Mouse (Mus musculus): ENCODE results near the gene Sox9. TPM values are rescaled to one million over a fixed set of nuclear protein-coding genes. Genes with fewer than 3 reads are reported as not detected.

Sox9 gene
- polyA plus RNA-seq, 1 experiment = 0.96 TPM

GRCm38 (mm10) chr11:112788296-112788695, 6.3 kb downstream of the Sox9 start:
- WGBS = 12% methylated on average over 13 of the region's 13 CpGs
- H3K4me1 ChIP-seq (ENCODE audit: control insufficient read depth, insufficient read depth, low read length) = peaks cover under 1% of the 10 kb centered on the region; the same call in 1 of the 2 replicates
- H3K4me3 ChIP-seq (replicated peaks; ENCODE audit: extremely low read depth, low read depth, low read length) = no peak overlapping the region
- no peak for DNase-seq
- no peak for TF ChIP-seq POLR2A (IDR thresholded peaks at IDR 0.05; ENCODE audit: borderline replicate concordance, extremely low read depth, low read depth, low read length)
- no peak for TF ChIP-seq CTCF (IDR thresholded peaks at IDR 0.05; ENCODE audit: insufficient read depth, low read length)

GRCm38 (mm10) chr11:112796379-112796778, 14.4 kb downstream of the Sox9 start:
- Histone ChIP-seq H3K4me1 (ENCODE audit: control insufficient read depth, insufficient read depth, low read length) (no peaks in the 10 kb centered on the region), H3K4me3 (replicated peaks; ENCODE audit: extremely low read depth, low read depth, low read length) (no peak overlapping the region)
- 72% methylated on average over 5 of the region's 5 CpGs for WGBS
- DNase-seq = no peak
- TF ChIP-seq CTCF (IDR thresholded peaks at IDR 0.05; ENCODE audit: insufficient read depth, low read length) = no peak
- TF ChIP-seq POLR2A (IDR thresholded peaks at IDR 0.05; ENCODE audit: borderline replicate concordance, extremely low read depth, low read depth, low read length) = no peak

GRCm38 (mm10) chr11:112798831-112799382, 16.9 kb downstream of the Sox9 start:
- 61% methylated on average over 13 of the region's 13 CpGs for WGBS
- H3K4me3 ChIP-seq (replicated peaks; ENCODE audit: extremely low read depth, low read depth, low read length) = no peak overlapping the region
- no peaks in the 10 kb centered on the region for H3K4me1 ChIP-seq (ENCODE audit: control insufficient read depth, insufficient read depth, low read length)

GRCm38 (mm10) chr11:112801189-112801818, 19.3 kb downstream of the Sox9 start:
- Histone ChIP-seq H3K4me3 (replicated peaks; ENCODE audit: extremely low read depth, low read depth, low read length) (no peak overlapping the region), H3K4me1 (ENCODE audit: control insufficient read depth, insufficient read depth, low read length) (no peaks in the 10 kb centered on the region)
- no peak for TF ChIP-seq CTCF (IDR thresholded peaks at IDR 0.05; ENCODE audit: insufficient read depth, low read length)
- TF ChIP-seq POLR2A (IDR thresholded peaks at IDR 0.05; ENCODE audit: borderline replicate concordance, extremely low read depth, low read depth, low read length) = no peak
- 44% methylated on average over 4 of the region's 4 CpGs for WGBS
- DNase-seq = no peak

More at GRCm38 (mm10) chr11:112798831-112799382, 16.9 kb downstream of the Sox9 start:
- no peak for TF ChIP-seq CTCF (IDR thresholded peaks at IDR 0.05; ENCODE audit: insufficient read depth, low read length)
- no peak for DNase-seq

GRCm38 (mm10) chr11:112807838-112808506, 25.9 kb downstream of the Sox9 start:
- no peaks in the 10 kb centered on the region for H3K4me1 ChIP-seq (ENCODE audit: control insufficient read depth, insufficient read depth, low read length)
- no peak for TF ChIP-seq CTCF (IDR thresholded peaks at IDR 0.05; ENCODE audit: insufficient read depth, low read length)
- no peak for TF ChIP-seq POLR2A (IDR thresholded peaks at IDR 0.05; ENCODE audit: borderline replicate concordance, extremely low read depth, low read depth, low read length)
- 68% methylated on average over 8 of the region's 8 CpGs for WGBS
- no peak for DNase-seq
- H3K4me3 ChIP-seq (replicated peaks; ENCODE audit: extremely low read depth, low read depth, low read length) = no peak overlapping the region

- no peak overlapping the region for H3K4me3 ChIP-seq (replicated peaks; ENCODE audit: extremely low read depth, low read depth, low read length)
- no peak for DNase-seq
- TF ChIP-seq CTCF (IDR thresholded peaks at IDR 0.05; ENCODE audit: insufficient read depth, low read length) (no peak), POLR2A (IDR thresholded peaks at IDR 0.05; ENCODE audit: borderline replicate concordance, extremely low read depth, low read depth, low read length) (no peak)
- H3K4me1 ChIP-seq (ENCODE audit: control insufficient read depth, insufficient read depth, low read length) = no peaks in the 10 kb centered on the region
- 4% methylated on average over 17 of the region's 17 CpGs for WGBS
Observed at GRCm38 (mm10) chr11:112810447-112811151, 28.6 kb downstream of the Sox9 start.

- H3K4me3 ChIP-seq (replicated peaks; ENCODE audit: extremely low read depth, low read depth, low read length) = no peak overlapping the region
- no peaks in the 10 kb centered on the region for H3K4me1 ChIP-seq (ENCODE audit: control insufficient read depth, insufficient read depth, low read length)
- DNase-seq = no peak
- WGBS = 11% methylated on average over 19 of the region's 19 CpGs
- TF ChIP-seq POLR2A (IDR thresholded peaks at IDR 0.05; ENCODE audit: borderline replicate concordance, extremely low read depth, low read depth, low read length) (no peak), CTCF (IDR thresholded peaks at IDR 0.05; ENCODE audit: insufficient read depth, low read length) (no peak)
Observed at GRCm38 (mm10) chr11:112811152-112811871, 29.3 kb downstream of the Sox9 start.

- WGBS = 52% methylated on average over 14 of the region's 14 CpGs
- DNase-seq = no peak
- TF ChIP-seq CTCF (IDR thresholded peaks at IDR 0.05; ENCODE audit: insufficient read depth, low read length) = no peak
- no peak for TF ChIP-seq POLR2A (IDR thresholded peaks at IDR 0.05; ENCODE audit: borderline replicate concordance, extremely low read depth, low read depth, low read length)
- Histone ChIP-seq H3K4me3 (replicated peaks; ENCODE audit: extremely low read depth, low read depth, low read length) (no peak overlapping the region), H3K4me1 (ENCODE audit: control insufficient read depth, insufficient read depth, low read length) (no peaks in the 10 kb centered on the region)
Observed at GRCm38 (mm10) chr11:112817829-112818650, 36.0 kb downstream of the Sox9 start.
